Mouse (Mus musculus) T-helper 2 cell (primary cell): Measurements from ENCODE around the gene Asz1.

Experiments used
- in situ Hi-C: fragments of 300-600 bp; cut with MboI, MseI; formaldehyde crosslinking; loops from one replicate; pipeline ENCODE4 v1.15.1; 2025; ENCODE audit warnings: high pct_unique_total_duplicates

Asz1 gene

GRCm38 (mm10) chr6:18108934-18109333, at the start of gene Asz1:
TSS of gene Asz1 (minus strand) at chr6:18109061.
- in situ Hi-C loops = no loop called here

- in situ Hi-C loops = no loop called here
Measured at GRCm38 (mm10) chr6:18153031-18153430, 44.2 kb upstream of the Asz1 start.

- in situ Hi-C loops = no loop called here
Measured at GRCm38 (mm10) chr6:18135246-18135645, 26.4 kb upstream of the Asz1 start.

- in situ Hi-C loops = no loop called here
Measured at GRCm38 (mm10) chr6:18128059-18128458, 19.2 kb upstream of the Asz1 start.

- in situ Hi-C loops = no loop called here
Measured at GRCm38 (mm10) chr6:18127206-18127983, 18.5 kb upstream of the Asz1 start.

- in situ Hi-C loops = no loop called here
Measured at GRCm38 (mm10) chr6:18096861-18097260, 12.0 kb downstream of the Asz1 start.

GRCm38 (mm10) chr6:18089098-18089497, 19.8 kb downstream of the Asz1 start:
- in situ Hi-C loops = no loop called here

- in situ Hi-C loops = no loop called here
Measured at GRCm38 (mm10) chr6:18087160-18087804, 21.6 kb downstream of the Asz1 start.

- in situ Hi-C loops = loop anchor here (5.0 kb wide), 1 partner anchor 71 kb away; no protein-coding TSS in a partner anchor
Measured at GRCm38 (mm10) chr6:18078615-18079014, 30.2 kb downstream of the Asz1 start.

- in situ Hi-C loops = loop anchor here (5.0 kb wide), 1 partner anchor 70 kb away; no protein-coding TSS in a partner anchor
Measured at GRCm38 (mm10) chr6:18076986-18077385, 31.9 kb downstream of the Asz1 start.

GRCm38 (mm10) chr6:18076577-18076976, 32.3 kb downstream of the Asz1 start:
- in situ Hi-C loops = loop anchor here (5.0 kb wide), 1 partner anchor 69 kb away; no protein-coding TSS in a partner anchor

GRCm38 (mm10) chr6:18057899-18058298, 51.0 kb downstream of the Asz1 start:
- in situ Hi-C loops = no loop called here

- in situ Hi-C loops = no loop called here
Measured at GRCm38 (mm10) chr6:18051702-18052101, 57.2 kb downstream of the Asz1 start.

GRCm38 (mm10) chr6:18044299-18044698, 64.6 kb downstream of the Asz1 start:
- in situ Hi-C loops = no loop called here

GRCm38 (mm10) chr6:18043172-18043571, 65.7 kb downstream of the Asz1 start:
- in situ Hi-C loops = no loop called here

- in situ Hi-C loops = no loop called here
Measured at GRCm38 (mm10) chr6:18032271-18032670, 76.6 kb downstream of the Asz1 start.

- in situ Hi-C loops = no loop called here
Measured at GRCm38 (mm10) chr6:18031509-18032010, 77.3 kb downstream of the Asz1 start.

GRCm38 (mm10) chr6:18030868-18031508, 77.9 kb downstream of the Asz1 start:
- in situ Hi-C loops = no loop called here

- in situ Hi-C loops = no loop called here
Measured at GRCm38 (mm10) chr6:18029746-18030656, 78.9 kb downstream of the Asz1 start, which contains the start of gene Wnt2. TSS of gene Wnt2 (minus strand) at chr6:18030585.

GRCm38 (mm10) chr6:18024133-18024794, 84.6 kb downstream of the Asz1 start:
- in situ Hi-C loops = no loop called here

- in situ Hi-C loops = no loop called here
Measured at GRCm38 (mm10) chr6:18013346-18013745, 95.5 kb downstream of the Asz1 start.
